ENCODE assay signal across 14 mouse cellular contexts in genomic region chr11:5849316-5849715, GRCm38 (mm10). TPM values are rescaled to one million over a fixed set of nuclear protein-coding genes. Genes with fewer than 3 reads are reported as not detected.
A peak's percentile ranks its signal among the peaks of the same experiment; 100 is the strongest.
DNase-seq lines count a peak whose midpoint lies in the region; ATAC-seq and TF ChIP-seq lines count a peak whose summit lies in the region.
"Had no signal": no experiment of that assay in that cellular context is flagged by ENCODE, and none has a peak within 500 bp of the region (broad histone marks: within the 10 kb centered on the region; RNA-seq: fewer than 3 reads in every experiment).

No protein-coding gene starts in this region.

- no peaks in the 10 kb centered on the region for H3K27me3 ChIP-seq in hindbrain, postnatal 0 days (ENCODE audit: insufficient read depth, low read length)
- no peaks in the 10 kb centered on the region for H3K27me3 ChIP-seq in hindbrain, embryonic 10.5 days (ENCODE audit: insufficient read depth, poor library complexity, severe bottlenecking)
- no peaks in the 10 kb centered on the region for H3K27me3 ChIP-seq in forebrain, embryonic 16.5 days (replicated peaks; ENCODE audit: control insufficient read depth, insufficient read depth, low read length)
- H3K27me3 ChIP-seq: midbrain, embryonic 12.5 days had no signal

- H3K4me2 ChIP-seq in hindbrain, postnatal 0 days (ENCODE audit: low read depth, low read length), result no peak overlapping the region
- H3K4me2 ChIP-seq in forebrain, embryonic 16.5 days (ENCODE audit: low read length), result no peak overlapping the region
- H3K4me2 ChIP-seq: midbrain, embryonic 12.5 days had no signal

- no peak overlapping the region for H3K9ac ChIP-seq in hindbrain, postnatal 0 days (replicated peaks; ENCODE audit: low read length)
- no peak overlapping the region for H3K9ac ChIP-seq in forebrain, embryonic 16.5 days (replicated peaks; ENCODE audit: low read depth, low read length)
- H3K9ac ChIP-seq: midbrain, embryonic 12.5 days had no signal

- peak; percentile 40 for DNase-seq in adrenal gland, postnatal 25 days
- no peak for DNase-seq in adrenal gland, adult 8-10 months
- peak; percentile 35 for DNase-seq in hindbrain, postnatal 0 days (ENCODE audit: low spot score)
- no peak for DNase-seq in hindbrain, embryonic 10.5 days (ENCODE audit: low spot score)
- DNase-seq in retina, postnatal 1 day, result peak; percentile 23
- no peak for DNase-seq in retina, embryonic 14.5 days (ENCODE audit: low spot score)
- no peak for DNase-seq in natural killer cell, adult 2 months (ENCODE audit: low spot score in 2 of 2)

- no peak overlapping the region for H3K4me3 ChIP-seq in hindbrain, postnatal 0 days (ENCODE audit: low read length)
- no peak overlapping the region for H3K4me3 ChIP-seq in hindbrain, embryonic 10.5 days
- H3K4me3 ChIP-seq in forebrain, embryonic 16.5 days (replicated peaks; ENCODE audit: low read length), result no peak overlapping the region
- H3K4me3 ChIP-seq: erythroblast, embryonic 14.5 days; midbrain, embryonic 12.5 days had no signal

- ATAC-seq in hindbrain, postnatal 0 days, result peak; percentile 55
- ATAC-seq in forebrain, embryonic 16.5 days, result peak; percentile 21; the same call in 1 of the 2 replicates
- ATAC-seq: intestine, postnatal 0 days had no signal

- 60% methylated on average over 2 of the region's 2 CpGs for WGBS in hindbrain, postnatal 0 days
- 79% methylated on average over 2 of the region's 2 CpGs for WGBS in hindbrain, embryonic 10.5 days
- 41% methylated on average over 2 of the region's 2 CpGs for WGBS in forebrain, embryonic 16.5 days

- no peaks in the 10 kb centered on the region for H3K36me3 ChIP-seq in hindbrain, postnatal 0 days (ENCODE audit: insufficient read depth, low read length)
- no peaks in the 10 kb centered on the region for H3K36me3 ChIP-seq in hindbrain, embryonic 10.5 days
- no peaks in the 10 kb centered on the region for H3K36me3 ChIP-seq in forebrain, embryonic 16.5 days (ENCODE audit: control insufficient read depth, insufficient read depth)
- H3K36me3 ChIP-seq: G1E; midbrain, embryonic 12.5 days had no signal

- H3K27ac ChIP-seq in hindbrain, postnatal 0 days, result no peak overlapping the region
- H3K27ac ChIP-seq in hindbrain, embryonic 10.5 days, result no peak overlapping the region; the same call in 1 of the 2 replicates
- no peak overlapping the region; the same call in 1 of the 2 replicates for H3K27ac ChIP-seq in forebrain, embryonic 16.5 days (ENCODE audit: low read length)
- H3K27ac ChIP-seq: midbrain, embryonic 12.5 days had no signal

- no peaks in the 10 kb centered on the region; the same call in 1 of the 2 replicates for H3K4me1 ChIP-seq in hindbrain, postnatal 0 days (ENCODE audit: insufficient read depth, low read length)
- peaks cover 15% of the 10 kb centered on the region; the same call in 1 of the 2 replicates for H3K4me1 ChIP-seq in hindbrain, embryonic 10.5 days (replicated peaks)
- peaks cover 13% of the 10 kb centered on the region for H3K4me1 ChIP-seq in forebrain, embryonic 16.5 days (replicated peaks; ENCODE audit: control insufficient read depth, insufficient read depth, low read length)
- H3K4me1 ChIP-seq: midbrain, embryonic 12.5 days had no signal

- no peak for TF ChIP-seq CTCF in hindbrain, postnatal 0 days (IDR thresholded peaks at IDR 0.05; ENCODE audit: low read depth)

- no peaks in the 10 kb centered on the region for H3K9me3 ChIP-seq in hindbrain, postnatal 0 days (ENCODE audit: low read length)
- peaks cover 4% of the 10 kb centered on the region; the same call in 1 of the 2 replicates for H3K9me3 ChIP-seq in hindbrain, embryonic 10.5 days
- H3K9me3 ChIP-seq in forebrain, embryonic 16.5 days (ENCODE audit: control insufficient read depth, low read length), result no peaks in the 10 kb centered on the region
- H3K9me3 ChIP-seq: midbrain, embryonic 12.5 days had no signal

RNA-seq across cellular contexts. Expression of gene Polm, which starts 11.5 kb away (rescaled TPM):
- total RNA-seq in adrenal gland, postnatal 25 days (2021), result 12.0 and 13.8 TPM in 2 replicates
- total RNA-seq in adrenal gland, adult 8-10 months (2022), result 10 to 100 TPM in 2 of 4 experiments, 1 to 10 TPM in 2; 8.0 to 14.7 (median 11.5) TPM
- total RNA-seq in hindbrain, postnatal 0 days (2014; rRNA removed), result 4.9 and 14.7 TPM in 2 replicates
- polyA plus RNA-seq in hindbrain, postnatal 0 days (2015; fragmentation: Nextera tagmentation; extraction: Ambion mirVana), result 6.2 and 7.2 TPM in 2 replicates
- 9.5 and 10.3 TPM in 2 replicates for polyA plus RNA-seq in hindbrain, embryonic 10.5 days (2016; fragmentation: Nextera tagmentation; extraction: Ambion mirVana)
- 8.7 and 8.8 TPM in 2 replicates for polyA plus RNA-seq in forebrain, embryonic 16.5 days (2015; fragmentation: Nextera tagmentation; extraction: Ambion mirVana)

RNA-seq across cellular contexts. Expression of gene Aebp1, which starts 12.4 kb away (rescaled TPM):
- total RNA-seq in adrenal gland, postnatal 25 days (2021), result 399 and 434 TPM in 2 replicates
- total RNA-seq in adrenal gland, adult 8-10 months (2022), result 100 to 1,000 TPM; 443 to 768 (median 514) TPM
- 21.2 and 24.9 TPM in 2 replicates for total RNA-seq in hindbrain, postnatal 0 days (2014; rRNA removed)
- 30.6 and 33.3 TPM in 2 replicates for polyA plus RNA-seq in hindbrain, postnatal 0 days (2015; fragmentation: Nextera tagmentation; extraction: Ambion mirVana)
- 12.5 and 24.3 TPM in 2 replicates for polyA plus RNA-seq in hindbrain, embryonic 10.5 days (2016; fragmentation: Nextera tagmentation; extraction: Ambion mirVana)
- polyA plus RNA-seq in forebrain, embryonic 16.5 days (2015; fragmentation: Nextera tagmentation; extraction: Ambion mirVana), result 12.6 and 18.5 TPM in 2 replicates
- total RNA-seq: G1E had no signal
- polyA plus RNA-seq: G1E had no signal

RNA-seq across cellular contexts. Expression of gene Pold2, which starts 28.8 kb away (rescaled TPM):
- total RNA-seq in adrenal gland, postnatal 25 days (2021), result 33.6 and 42.2 TPM in 2 replicates
- total RNA-seq in adrenal gland, adult 8-10 months (2022), result 10 to 100 TPM; 39.6 to 67.0 (median 51.5) TPM
- total RNA-seq in hindbrain, postnatal 0 days (2014; rRNA removed), result 32.9 and 36.6 TPM in 2 replicates
- 49.5 and 51.6 TPM in 2 replicates for polyA plus RNA-seq in hindbrain, postnatal 0 days (2015; fragmentation: Nextera tagmentation; extraction: Ambion mirVana)
- polyA plus RNA-seq in hindbrain, embryonic 10.5 days (2016; fragmentation: Nextera tagmentation; extraction: Ambion mirVana), result 137 and 152 TPM in 2 replicates
- polyA plus RNA-seq in forebrain, embryonic 16.5 days (2015; fragmentation: Nextera tagmentation; extraction: Ambion mirVana), result 72.1 and 75.8 TPM in 2 replicates

RNA-seq across cellular contexts. Expression of gene Pgam2, which starts 45.8 kb away (rescaled TPM):
- not detected in 2 replicates for total RNA-seq in adrenal gland, postnatal 25 days (2021)
- not detected for total RNA-seq in adrenal gland, adult 8-10 months (2022)
- 1.4 and 2.0 TPM in 2 replicates for total RNA-seq in hindbrain, postnatal 0 days (2014; rRNA removed)
- polyA plus RNA-seq in hindbrain, postnatal 0 days (2015; fragmentation: Nextera tagmentation; extraction: Ambion mirVana), result 2.8 and 3.4 TPM in 2 replicates
- polyA plus RNA-seq in hindbrain, embryonic 10.5 days (2016; fragmentation: Nextera tagmentation; extraction: Ambion mirVana), result 5.7 and 6.5 TPM in 2 replicates
- 1.9 and 2.4 TPM in 2 replicates for polyA plus RNA-seq in forebrain, embryonic 16.5 days (2015; fragmentation: Nextera tagmentation; extraction: Ambion mirVana)
- polyA plus RNA-seq: erythroblast, embryonic 14.5 days had no signal

RNA-seq across cellular contexts. Expression of gene Myl7, which starts 49.3 kb away (rescaled TPM):
- not detected in 2 replicates for total RNA-seq in adrenal gland, postnatal 25 days (2021)
- total RNA-seq in adrenal gland, adult 8-10 months (2022), result under 1 TPM in 1 of 4 experiments, not detected in 3; 0.73 TPM
- 0.79 TPM in 1 of 2 replicates, not detected in the other for total RNA-seq in hindbrain, postnatal 0 days (2014; rRNA removed)
- polyA plus RNA-seq in hindbrain, postnatal 0 days (2015; fragmentation: Nextera tagmentation; extraction: Ambion mirVana), result not detected in 2 replicates
- 2.6 and 14.6 TPM in 2 replicates for polyA plus RNA-seq in hindbrain, embryonic 10.5 days (2016; fragmentation: Nextera tagmentation; extraction: Ambion mirVana)
- polyA plus RNA-seq in forebrain, embryonic 16.5 days (2015; fragmentation: Nextera tagmentation; extraction: Ambion mirVana), result not detected in 2 replicates
- total RNA-seq: G1E; gastrocnemius, postnatal 25 days; layer of hippocampus, adult 18-20 months had no signal
- polyA plus RNA-seq: G1E had no signal

Comparison
In these comparisons a context has a peak if more than half of its experiments do, and no peak if none do; other contexts are left out.
1. DNase-seq: peak in adrenal gland, postnatal 25 days (single experiment), hindbrain, postnatal 0 days (single experiment) and retina, postnatal 1 day (single experiment); none in adrenal gland, adult 8-10 months (single experiment), hindbrain, embryonic 10.5 days (single experiment), retina, embryonic 14.5 days (single experiment) and natural killer cell, adult 2 months (0 of 2).
2. RNA of gene Aebp1, which starts 12.4 kb away (total RNA-seq): 443 to 768 TPM in adrenal gland, adult 8-10 months and 399 to 434 TPM in adrenal gland, postnatal 25 days; 21.2 to 24.9 TPM in hindbrain, postnatal 0 days; every median in the first group is over 10 times any median in the second.